Mouse (Mus musculus): ENCODE measurements around the gene Rasl11b.

GRCm38 (mm10) chr5:74204465-74204864 is 9.4 kb downstream of the Rasl11b start:
- TF ChIP-seq CTCF (IDR thresholded peaks at IDR 0.05; ENCODE audit: extremely low read depth, insufficient read length, insufficient replicate concordance, low read depth, low read length) (no peak), POLR2A (IDR thresholded peaks at IDR 0.05; ENCODE audit: low read depth, low read length) (no peak)

Measured in small intestine, adult 2 months (tissue).